Mouse (Mus musculus) bone marrow, adult 2 months (tissue): Measurements from ENCODE around the gene Ddx39b.

Experiments used
- CTCF ChIP-seq: fragments of 200-500 bp; IDR thresholded peaks from 2 replicates; pipeline ENCODE4 v1.5.1; 2011; ENCODE audit warnings: low read length, control low read depth; ENCODE audit not compliant: control insufficient read depth, insufficient read depth
- POLR2A ChIP-seq: fragments of 200-500 bp; IDR thresholded peaks from 2 replicates; pipeline ENCODE4 v1.6.1; 2011; ENCODE audit warnings: low read depth, mild to moderate bottlenecking, control low read depth, low read length, borderline replicate concordance; ENCODE audit not compliant: control insufficient read depth

- no peak for TF ChIP-seq CTCF
- TF ChIP-seq POLR2A = no peak
These were observed 36.5 kb downstream of the Ddx39b start for GRCm38 (mm10) chr17:35278049-35278448.
